Mouse (Mus musculus) hindbrain, postnatal 0 days (tissue): ENCODE measurements around the gene Nav3. TPM values are rescaled to one million over a fixed set of nuclear protein-coding genes. Genes with fewer than 3 reads are reported as not detected.

Source experiments
- ATAC-seq: fragments of 200-750 bp; cut with Nextera tagmentation; 2 replicates; pipeline ENCODE4 v1.8.0; 2017; ENCODE audit warnings: mild to moderate bottlenecking, moderate TSS enrichment, moderate library complexity
- DNase-seq: peaks from one replicate; pipeline ENCODE4 v3.0.0-alpha.2; 2015; ENCODE audit warnings: low spot score
- H3K27ac ChIP-seq: fragments of 300-500 bp; sonication (generic); 2 replicates; pipeline ENCODE4 v1.5.1; 2014; ENCODE audit warnings: mild to moderate bottlenecking
- H3K27me3 ChIP-seq: fragments of 300-500 bp; sonication (generic); 2 replicates; pipeline ENCODE4 v1.6.1; 2014; ENCODE audit warnings: low read length, mixed read lengths; ENCODE audit not compliant: insufficient read depth
- H3K36me3 ChIP-seq: fragments of 300-500 bp; sonication (generic); 2 replicates; pipeline ENCODE4 v1.6.1; 2014; ENCODE audit warnings: low read length, mixed read lengths; ENCODE audit not compliant: insufficient read depth
- H3K4me1 ChIP-seq: fragments of 300-500 bp; sonication (generic); 2 replicates; pipeline ENCODE4 v1.6.1; 2014; ENCODE audit warnings: antibody characterized with exemption, low read length, mixed read lengths; ENCODE audit not compliant: insufficient read depth
- H3K4me2 ChIP-seq: fragments of 300-500 bp; sonication (generic); 2 replicates; pipeline ENCODE4 v1.6.1; 2014; ENCODE audit warnings: low read depth, mild to moderate bottlenecking, low read length, moderate library complexity, mixed read lengths
- H3K4me3 ChIP-seq: fragments of 300-500 bp; sonication (generic); 2 replicates; pipeline ENCODE4 v1.5.1; 2014; ENCODE audit warnings: low read length
- H3K9ac ChIP-seq: fragments of 300-500 bp; sonication (generic); replicated peaks from 2 replicates; pipeline ENCODE4 v1.6.1; 2014; ENCODE audit warnings: mild to moderate bottlenecking, low read length, moderate library complexity, mixed read lengths
- H3K9me3 ChIP-seq: fragments of 300-500 bp; sonication (generic); 2 replicates; pipeline ENCODE4 v1.6.1; 2016; ENCODE audit warnings: low read length, mixed read lengths
- CTCF ChIP-seq: IDR thresholded peaks from 2 replicates; pipeline ENCODE4 v1.5.1; 2016; ENCODE audit warnings: antibody characterized with exemption, control low read depth, low read depth
- WGBS: fragments of 180-500 bp; shearing (Covaris S2); extraction: QIAGEN DNeasy Blood & Tissue Kit; methylation state at CpG from one replicate; pipeline ENCODE4 v1.1.7; 2014; 5-methylcytosine and 5-hydroxymethylcytosine counted together
- polyA plus RNA-seq: library from polyadenylated mRNA; unstranded; fragments of >200 nt; fragmentation: Nextera tagmentation; extraction: Ambion mirVana; gene quantifications from 2 replicates; pipeline ENCODE4 v1.2.1, GENCODE M21; 2015
- total RNA-seq: library from RNA; depleted of rRNA; stranded (reverse); fragments of >200 nt; gene quantifications from 2 replicates; pipeline ENCODE4 v1.2.3, GENCODE M21; 2014

Nav3 gene
- total and polyA plus RNA-seq, 2 experiments from 2014 or later: 18.2 to 98.1 TPM

DNA sequence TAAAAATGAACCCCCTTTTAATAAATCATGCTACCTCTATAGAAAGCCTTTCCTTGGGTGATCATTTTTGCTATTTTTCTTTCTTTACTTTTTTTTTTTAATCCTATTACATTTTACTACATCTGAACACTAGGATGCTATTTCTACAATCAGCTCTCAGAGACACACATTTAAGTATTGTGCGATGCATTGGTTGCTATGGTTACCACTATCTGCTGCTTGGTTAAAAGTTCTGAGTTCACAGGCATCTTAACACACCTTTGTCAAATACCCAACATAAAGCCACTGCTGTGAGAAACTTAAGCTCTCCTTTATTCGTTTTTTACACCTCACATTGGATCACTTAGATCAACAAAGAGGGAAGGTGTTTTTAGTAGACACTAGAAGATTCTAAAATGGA lies 338.7 kb downstream of the Nav3 start:
- no peaks in the 10 kb centered on the region for H3K36me3 ChIP-seq
- H3K4me3 ChIP-seq: no peak overlapping the region
- H3K4me2 ChIP-seq: no peak overlapping the region
- H3K27ac ChIP-seq: no peak overlapping the region
- H3K9me3 ChIP-seq: no peaks in the 10 kb centered on the region
- ATAC-seq (no peak), DNase-seq (no peak)
- TF ChIP-seq CTCF: no peak
- H3K4me1 ChIP-seq: no peaks in the 10 kb centered on the region
- no peak overlapping the region for H3K9ac ChIP-seq
- H3K27me3 ChIP-seq: no peaks in the 10 kb centered on the region
- WGBS: 58% methylated on average over 2 of the region's 2 CpGs

DNA sequence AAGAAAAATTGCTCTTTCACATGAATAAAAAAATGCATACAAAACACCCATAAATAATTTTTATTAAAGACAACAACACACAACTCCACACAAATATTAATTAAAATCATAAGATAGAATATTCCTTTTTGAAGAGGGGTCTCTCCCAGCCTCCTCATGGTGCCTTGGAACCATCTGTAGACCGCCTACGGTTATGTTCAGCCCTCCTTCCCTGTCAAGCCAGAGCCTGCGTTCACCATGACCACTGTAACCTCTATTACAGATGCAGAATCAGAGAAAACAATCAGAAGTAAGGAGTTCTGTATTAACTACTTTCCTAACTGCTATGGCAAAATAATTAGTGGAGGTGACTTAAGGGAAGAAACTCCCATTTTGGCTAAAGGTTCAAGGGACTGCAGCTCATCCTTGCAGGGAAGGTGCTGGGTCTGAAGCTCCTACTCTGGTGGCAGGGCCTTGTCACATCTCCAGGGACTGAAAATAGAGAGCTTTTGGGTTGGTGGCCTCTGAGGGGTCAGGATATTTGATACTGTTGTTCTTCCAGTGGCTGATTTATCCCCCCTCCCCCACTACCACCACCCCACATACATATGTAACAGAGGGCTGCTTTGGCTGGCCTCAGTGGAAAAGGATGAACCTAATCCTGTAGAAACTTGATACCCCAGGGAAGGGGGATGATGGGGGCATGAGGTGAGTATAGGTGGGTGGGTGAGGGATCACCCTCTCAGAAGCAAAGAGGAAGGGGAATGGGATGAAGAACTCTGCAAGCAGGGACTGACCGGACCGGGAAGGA lies 343.1 kb downstream of the Nav3 start:
- 82% methylated on average over 5 of the region's 5 CpGs for WGBS
- Histone ChIP-seq H3K27ac (no peak overlapping the region), H3K9ac (no peak overlapping the region), H3K4me2 (no peak overlapping the region), H3K36me3 (no peaks in the 10 kb centered on the region), H3K9me3 (no peaks in the 10 kb centered on the region), H3K4me3 (no peak overlapping the region), H3K27me3 (no peaks in the 10 kb centered on the region), H3K4me1 (no peaks in the 10 kb centered on the region)
- no peak for ATAC-seq
- DNase-seq: no peak
- TF ChIP-seq CTCF: no peak

DNA sequence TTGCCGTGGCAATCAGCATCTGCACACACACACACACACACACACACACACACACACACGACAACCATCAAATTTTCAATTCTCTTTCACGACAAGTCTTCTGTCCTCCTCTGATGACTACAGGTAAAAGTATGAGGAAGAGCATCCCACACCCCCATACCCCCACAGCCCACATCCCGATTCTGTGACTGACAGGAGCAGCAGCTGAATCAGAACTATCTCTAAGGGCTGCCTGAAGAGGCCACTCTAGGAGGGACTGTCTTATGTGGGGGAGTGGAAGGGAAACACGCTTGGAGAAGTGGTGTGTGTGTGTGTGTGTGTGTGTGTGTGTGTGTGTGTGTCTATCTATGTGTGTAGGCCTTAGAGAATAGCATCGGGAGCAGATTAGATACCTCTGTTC lies 352.7 kb downstream of the Nav3 start:
- H3K9me3 ChIP-seq: no peaks in the 10 kb centered on the region
- no peak for DNase-seq
- no peak for ATAC-seq
- no peak overlapping the region for H3K9ac ChIP-seq
- TF ChIP-seq CTCF: no peak
- no peaks in the 10 kb centered on the region for H3K36me3 ChIP-seq
- no peak overlapping the region for H3K27ac ChIP-seq
- no peak overlapping the region for H3K4me2 ChIP-seq
- no peaks in the 10 kb centered on the region for H3K27me3 ChIP-seq
- WGBS: 81% methylated on average over 6 of the region's 6 CpGs
- no peak overlapping the region for H3K4me3 ChIP-seq
- no peaks in the 10 kb centered on the region for H3K4me1 ChIP-seq

DNA sequence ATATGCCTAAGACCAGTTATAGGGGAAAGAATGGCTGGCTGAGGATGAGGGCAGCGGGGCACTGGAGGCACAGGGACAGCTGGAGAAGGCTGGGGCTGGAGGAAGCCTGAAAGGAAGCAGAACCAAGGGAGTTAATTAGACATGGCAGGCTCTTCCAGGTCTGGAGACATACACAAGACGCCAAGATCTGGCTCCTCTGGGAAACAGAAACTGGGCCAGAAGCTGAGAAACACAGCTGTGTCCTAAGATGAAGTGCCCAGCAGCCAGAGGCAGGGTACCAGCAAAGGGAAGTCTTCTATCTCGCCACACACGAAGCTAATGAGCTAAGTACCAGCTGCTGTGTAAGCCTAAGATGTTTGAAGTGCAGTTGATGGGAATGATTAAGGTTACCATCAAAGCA lies 353.8 kb downstream of the Nav3 start:
- Histone ChIP-seq H3K9ac (no peak overlapping the region), H3K9me3 (no peaks in the 10 kb centered on the region), H3K27ac (0 out of 2 replicates have a peak overlapping the region, but pooled peaks have one; percentile 7), H3K4me1 (no peaks in the 10 kb centered on the region), H3K36me3 (no peaks in the 10 kb centered on the region), H3K4me3 (no peak overlapping the region), H3K27me3 (no peaks in the 10 kb centered on the region), H3K4me2 (no peak overlapping the region)
- DNase-seq (peak; percentile 79), ATAC-seq (peak; percentile 92)
- TF ChIP-seq CTCF: no peak
- WGBS: 32% methylated on average over 4 of the region's 4 CpGs

DNA sequence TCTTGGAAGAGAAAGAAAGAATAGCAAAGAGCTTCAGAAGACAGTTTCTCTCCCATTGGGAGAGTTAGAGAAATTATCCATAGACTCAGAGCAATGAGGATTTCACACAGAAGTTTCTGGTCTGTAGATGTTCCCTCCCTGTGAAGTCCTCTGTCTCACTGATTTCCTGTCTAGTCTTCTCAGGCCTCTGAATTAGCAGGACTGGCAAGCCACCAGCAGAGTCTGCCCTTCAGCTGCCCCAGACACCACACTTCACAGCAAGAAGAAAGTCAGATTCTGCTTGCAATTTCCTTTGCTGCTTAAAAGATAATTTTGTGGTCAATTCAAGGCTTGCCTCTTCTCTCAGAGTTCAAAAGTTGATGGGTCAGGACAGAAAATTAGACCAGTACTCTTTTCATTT lies 361.6 kb downstream of the Nav3 start:
- no peaks in the 10 kb centered on the region for H3K9me3 ChIP-seq
- no peaks in the 10 kb centered on the region for H3K36me3 ChIP-seq
- TF ChIP-seq CTCF: no peak
- DNase-seq (no peak), ATAC-seq (no peak)
- H3K4me3 ChIP-seq: no peak overlapping the region
- no peak overlapping the region for H3K4me2 ChIP-seq
- H3K9ac ChIP-seq: no peak overlapping the region
- H3K4me1 ChIP-seq: no peaks in the 10 kb centered on the region
- no peaks in the 10 kb centered on the region for H3K27me3 ChIP-seq
- H3K27ac ChIP-seq: no peak overlapping the region

DNA sequence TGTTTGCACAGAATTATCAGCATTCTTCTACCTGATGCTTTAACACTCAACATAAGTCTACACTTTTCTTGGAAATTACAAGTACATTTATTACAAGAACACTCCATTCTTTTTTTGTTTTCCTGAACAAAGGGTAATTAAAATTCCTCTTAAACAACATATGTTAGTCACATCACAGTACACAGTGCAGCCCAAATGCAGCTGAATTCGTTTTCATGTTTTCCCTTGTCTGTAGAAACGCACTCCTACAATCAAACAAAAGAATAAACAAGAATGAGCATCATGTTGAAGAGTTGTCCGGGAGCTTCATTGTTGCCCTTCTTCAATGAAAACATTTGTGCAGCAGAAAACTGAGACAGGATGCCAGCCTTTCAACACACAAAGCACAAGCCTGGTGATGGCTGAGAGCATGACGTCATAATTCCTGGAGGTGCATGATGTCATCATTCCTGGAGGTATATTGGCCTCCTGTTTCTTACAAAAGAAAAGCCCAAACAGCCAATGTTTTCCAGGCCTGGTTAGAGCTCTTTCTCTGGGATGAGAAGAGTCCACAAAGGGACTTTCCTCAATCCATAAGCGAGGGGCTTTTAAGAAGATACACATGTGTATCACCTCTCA lies 367.5 kb downstream of the Nav3 start:
- H3K4me3 ChIP-seq: no peak overlapping the region
- DNase-seq (no peak), ATAC-seq (peak; percentile 56; the same call in 1 of the 2 replicates)
- H3K4me2 ChIP-seq: no peak overlapping the region
- no peak overlapping the region for H3K27ac ChIP-seq
- no peak overlapping the region for H3K9ac ChIP-seq
- H3K9me3 ChIP-seq: no peaks in the 10 kb centered on the region
- no peaks in the 10 kb centered on the region for H3K4me1 ChIP-seq
- no peaks in the 10 kb centered on the region for H3K27me3 ChIP-seq
- 51% methylated on average over 5 of the region's 5 CpGs for WGBS
- no peaks in the 10 kb centered on the region for H3K36me3 ChIP-seq
- TF ChIP-seq CTCF: no peak

DNA sequence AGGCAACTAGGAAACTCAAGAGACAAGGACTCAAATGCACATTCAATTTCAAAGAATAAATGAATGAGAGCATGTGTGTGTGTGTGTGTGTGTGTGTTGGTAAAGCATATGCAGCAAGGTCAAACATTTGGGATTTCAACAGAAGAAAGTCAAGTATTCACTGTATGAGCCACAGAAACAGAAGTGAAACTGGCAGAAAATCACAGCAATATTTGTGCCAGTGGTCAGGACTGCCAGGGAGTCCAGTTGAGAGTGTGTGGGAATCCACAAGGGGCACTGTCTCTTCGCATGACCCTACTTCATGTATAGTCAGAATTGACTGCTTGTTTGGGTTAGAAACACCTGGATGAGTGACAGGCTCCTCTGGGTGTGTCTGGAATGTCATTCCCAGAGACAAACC lies 370.1 kb downstream of the Nav3 start:
- H3K36me3 ChIP-seq: no peaks in the 10 kb centered on the region
- H3K9ac ChIP-seq: no peak overlapping the region
- DNase-seq: no peak
- ATAC-seq: peak; percentile 45; the same call in 1 of the 2 replicates
- no peak overlapping the region for H3K4me3 ChIP-seq
- TF ChIP-seq CTCF: peak; percentile 7; the same call in 1 of the 2 replicates
- 79% methylated on average over 1 of the region's 1 CpGs for WGBS
- H3K27me3 ChIP-seq: no peaks in the 10 kb centered on the region
- no peaks in the 10 kb centered on the region for H3K9me3 ChIP-seq
- no peak overlapping the region for H3K27ac ChIP-seq
- H3K4me2 ChIP-seq: no peak overlapping the region
- no peaks in the 10 kb centered on the region for H3K4me1 ChIP-seq
